Mouse (Mus musculus) embryonic facial prominence, embryonic 13.5 days (tissue): ENCODE results near the gene Pbxip1. TPM values are rescaled to one million over a fixed set of nuclear protein-coding genes. Genes with fewer than 3 reads are reported as not detected.

Experiments
- ATAC-seq: fragments of 200-750 bp; cut with Nextera tagmentation; 2 replicates; pipeline ENCODE4 v1.8.0; 2017; ENCODE audit warnings: low read depth; ENCODE audit not compliant: insufficient number of reproducible peaks, insufficient read depth, low FRiP score, low TSS enrichment
- H3K27ac ChIP-seq: fragments of 300-500 bp; sonication (generic); 2 replicates; pipeline ENCODE4 v1.5.1; 2015; ENCODE audit warnings: moderate library complexity, mild to moderate bottlenecking, inconsistent platforms
- H3K27me3 ChIP-seq: fragments of 300-500 bp; sonication (generic); 2 replicates; pipeline ENCODE4 v1.6.1; 2015; ENCODE audit warnings: mild to moderate bottlenecking, inconsistent platforms
- H3K36me3 ChIP-seq: fragments of 300-500 bp; sonication (generic); 2 replicates; pipeline ENCODE4 v1.6.1; 2015; ENCODE audit warnings: mild to moderate bottlenecking, inconsistent platforms
- H3K4me1 ChIP-seq: fragments of 300-500 bp; sonication (generic); 2 replicates; pipeline ENCODE4 v1.6.1; 2015; ENCODE audit warnings: inconsistent platforms
- H3K4me2 ChIP-seq: fragments of 300-500 bp; sonication (generic); 2 replicates; pipeline ENCODE4 v1.6.1; 2015; ENCODE audit warnings: moderate library complexity, mild to moderate bottlenecking, inconsistent platforms
- H3K4me3 ChIP-seq: fragments of 300-500 bp; sonication (generic); 2 replicates; pipeline ENCODE4 v1.5.1; 2015; ENCODE audit warnings: mild to moderate bottlenecking, inconsistent platforms
- H3K9ac ChIP-seq: fragments of 300-500 bp; sonication (generic); 2 replicates; pipeline ENCODE4 v1.6.1; 2015; ENCODE audit warnings: mild to moderate bottlenecking, inconsistent platforms
- H3K9me3 ChIP-seq: fragments of 300-500 bp; sonication (generic); 2 replicates; pipeline ENCODE4 v1.6.1; 2016; ENCODE audit warnings: inconsistent platforms
- WGBS: fragments of 180-500 bp; shearing (Covaris S2); methylation state at CpG from one replicate; pipeline ENCODE4 v1.1.7; 2015; ENCODE audit warnings: mixed read lengths; 5-methylcytosine and 5-hydroxymethylcytosine counted together
- polyA plus RNA-seq: library from polyadenylated mRNA; unstranded; fragments of >200 nt; fragmentation: Nextera tagmentation; extraction: Ambion mirVana; gene quantifications from 2 replicates; pipeline ENCODE4 v1.2.1, GENCODE M21; 2015

The Pbxip1 gene
- polyA plus RNA-seq, 1 experiment from 2014 or later: 27.7 TPM

DNA sequence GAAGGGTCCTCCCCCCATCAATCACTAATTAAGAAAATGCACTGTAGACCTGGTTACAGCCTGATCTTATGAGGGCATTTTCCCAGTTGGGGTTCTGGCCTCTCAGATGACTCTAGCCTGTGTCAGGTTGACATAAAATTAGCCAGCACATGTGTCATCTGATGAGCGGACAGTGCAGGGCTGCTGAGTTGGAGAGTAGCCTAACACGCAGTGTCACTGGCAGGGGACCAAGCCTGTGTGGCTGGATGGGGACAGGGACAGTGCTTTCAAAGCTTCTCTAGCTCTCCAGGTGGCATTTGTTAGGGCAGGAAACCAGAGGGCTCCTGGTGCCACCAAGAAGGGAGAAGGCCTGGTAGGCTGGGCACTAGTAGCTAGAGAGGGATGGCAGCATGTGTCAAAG, 4.2 kb downstream of the Pbxip1 start:
- no peak for ATAC-seq
- WGBS: 90% methylated on average over 2 of the region's 2 CpGs

DNA sequence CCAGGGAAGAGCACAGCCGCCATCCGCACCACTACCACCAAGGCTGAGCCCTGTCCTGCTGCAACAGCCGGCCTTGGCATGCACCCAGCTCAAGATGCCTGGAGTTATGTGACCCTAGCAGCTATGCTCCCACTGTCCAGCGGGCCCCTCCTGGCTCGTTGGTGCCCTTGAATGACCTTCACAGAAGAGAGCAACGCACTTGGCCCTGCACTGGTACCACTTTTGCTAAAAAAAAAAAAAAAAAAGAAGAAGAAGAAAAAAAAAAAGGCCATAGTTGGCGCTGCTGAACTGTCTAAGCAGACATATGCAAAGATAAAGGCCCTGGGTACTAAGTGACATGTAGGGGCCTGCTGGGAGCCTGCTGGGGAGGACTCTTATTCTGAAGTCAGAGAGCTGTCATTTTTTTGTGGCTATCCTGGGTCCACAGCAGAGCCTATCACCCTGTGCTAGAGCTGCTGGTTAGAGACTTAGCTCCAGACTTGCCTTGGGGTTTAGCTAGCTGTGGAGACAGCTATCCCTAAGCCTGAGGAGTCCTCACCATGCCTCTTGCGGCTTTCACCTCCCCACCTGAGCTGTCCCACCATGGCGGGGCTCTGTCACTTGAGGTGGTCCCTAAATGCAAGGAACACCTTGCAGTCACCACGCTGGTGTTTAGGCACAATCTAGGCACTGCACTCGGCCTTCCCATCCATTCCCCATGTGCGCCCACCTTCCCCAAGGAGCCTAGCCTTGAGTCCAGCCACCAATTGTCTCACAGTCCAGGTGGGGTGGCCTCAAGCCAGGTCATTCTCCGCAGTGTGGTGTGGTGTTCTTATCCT, 12.4 kb downstream of the Pbxip1 start:
- H3K9me3 ChIP-seq: 0 out of 2 replicates have a peak, but pooled peaks cover 2% of the 10 kb centered on the region
- H3K4me3 ChIP-seq: no peak overlapping the region
- 57% methylated on average over 13 of the region's 13 CpGs for WGBS
- no peak overlapping the region for H3K27ac ChIP-seq
- peaks cover 14% of the 10 kb centered on the region for H3K4me1 ChIP-seq
- no peaks in the 10 kb centered on the region for H3K27me3 ChIP-seq
- H3K4me2 ChIP-seq: no peak overlapping the region
- no peak for ATAC-seq
- 0 out of 2 replicates have a peak overlapping the region, but pooled peaks have one; percentile 27 for H3K9ac ChIP-seq
- peaks cover 34% of the 10 kb centered on the region for H3K36me3 ChIP-seq

More for the DNA sequence above, 4.2 kb downstream of the Pbxip1 start:
- peaks cover 12% of the 10 kb centered on the region for H3K4me1 ChIP-seq
- peaks cover 16% of the 10 kb centered on the region; the same call in 1 of the 2 replicates for H3K36me3 ChIP-seq
- no peak overlapping the region for H3K4me3 ChIP-seq
- H3K4me2 ChIP-seq: no peak overlapping the region
- no peaks in the 10 kb centered on the region for H3K9me3 ChIP-seq
- H3K9ac ChIP-seq: 0 out of 2 replicates have a peak overlapping the region, but pooled peaks have one; percentile 16
- H3K27me3 ChIP-seq: no peaks in the 10 kb centered on the region
- H3K27ac ChIP-seq: no peak overlapping the region

DNA sequence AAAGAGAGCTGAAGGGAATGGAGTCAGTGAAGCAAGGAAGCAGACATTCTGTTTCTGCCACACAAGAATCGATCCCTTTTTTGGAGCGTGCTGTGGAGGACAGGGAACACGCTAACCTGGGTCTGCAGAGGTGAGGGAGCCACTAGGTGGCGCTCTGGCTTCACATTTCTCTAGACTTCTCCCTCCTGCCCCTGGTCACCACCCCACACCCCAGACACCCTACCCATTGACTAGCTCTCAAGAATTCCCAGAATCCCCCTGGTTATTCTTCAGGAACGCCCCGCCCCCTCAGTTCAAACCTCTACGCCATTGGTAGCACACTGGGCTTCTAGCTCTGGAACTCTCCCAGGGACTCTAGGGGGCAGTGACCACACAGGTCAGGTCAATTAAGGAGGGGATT, 13.0 kb downstream of the Pbxip1 start:
- no peak overlapping the region for H3K4me3 ChIP-seq
- H3K36me3 ChIP-seq: peaks cover 33% of the 10 kb centered on the region
- H3K9me3 ChIP-seq: 0 out of 2 replicates have a peak, but pooled peaks cover 2% of the 10 kb centered on the region
- no peak overlapping the region for H3K27ac ChIP-seq
- no peaks in the 10 kb centered on the region for H3K27me3 ChIP-seq
- 47% methylated on average over 7 of the region's 7 CpGs for WGBS
- H3K4me1 ChIP-seq: peaks cover 14% of the 10 kb centered on the region
- no peak for ATAC-seq
- H3K4me2 ChIP-seq: no peak overlapping the region
- H3K9ac ChIP-seq: no peak overlapping the region

DNA sequence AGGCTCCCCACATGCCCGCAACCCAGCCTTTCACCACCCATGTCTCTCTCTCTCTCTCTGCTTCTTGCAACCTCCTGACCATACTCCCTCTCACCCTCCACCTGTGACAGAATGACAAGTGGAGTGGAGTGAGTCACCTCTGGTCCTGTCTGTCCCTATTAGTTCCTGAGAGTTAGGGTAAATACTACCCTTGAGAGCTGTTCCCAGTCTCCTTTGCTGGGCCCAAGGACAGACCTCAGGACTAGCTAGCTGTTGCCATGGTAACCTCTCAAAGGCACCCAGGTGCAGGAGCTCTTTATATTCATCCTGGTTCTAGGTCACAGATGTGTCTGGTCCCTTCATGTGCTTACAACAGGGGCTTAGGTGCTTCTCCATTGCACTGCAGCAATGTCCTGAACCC, 15.4 kb downstream of the Pbxip1 start:
- ATAC-seq: no peak
- WGBS: 75% methylated on average over 1 of the region's 1 CpGs
- H3K4me3 ChIP-seq: no peak overlapping the region
- peaks cover 16% of the 10 kb centered on the region for H3K36me3 ChIP-seq
- no peak overlapping the region for H3K4me2 ChIP-seq
- no peaks in the 10 kb centered on the region for H3K27me3 ChIP-seq
- H3K4me1 ChIP-seq: peaks cover 16% of the 10 kb centered on the region
- no peak overlapping the region for H3K27ac ChIP-seq
- 0 out of 2 replicates have a peak overlapping the region, but pooled peaks have one; percentile 8 for H3K9ac ChIP-seq
- 0 out of 2 replicates have a peak, but pooled peaks cover 2% of the 10 kb centered on the region for H3K9me3 ChIP-seq

DNA sequence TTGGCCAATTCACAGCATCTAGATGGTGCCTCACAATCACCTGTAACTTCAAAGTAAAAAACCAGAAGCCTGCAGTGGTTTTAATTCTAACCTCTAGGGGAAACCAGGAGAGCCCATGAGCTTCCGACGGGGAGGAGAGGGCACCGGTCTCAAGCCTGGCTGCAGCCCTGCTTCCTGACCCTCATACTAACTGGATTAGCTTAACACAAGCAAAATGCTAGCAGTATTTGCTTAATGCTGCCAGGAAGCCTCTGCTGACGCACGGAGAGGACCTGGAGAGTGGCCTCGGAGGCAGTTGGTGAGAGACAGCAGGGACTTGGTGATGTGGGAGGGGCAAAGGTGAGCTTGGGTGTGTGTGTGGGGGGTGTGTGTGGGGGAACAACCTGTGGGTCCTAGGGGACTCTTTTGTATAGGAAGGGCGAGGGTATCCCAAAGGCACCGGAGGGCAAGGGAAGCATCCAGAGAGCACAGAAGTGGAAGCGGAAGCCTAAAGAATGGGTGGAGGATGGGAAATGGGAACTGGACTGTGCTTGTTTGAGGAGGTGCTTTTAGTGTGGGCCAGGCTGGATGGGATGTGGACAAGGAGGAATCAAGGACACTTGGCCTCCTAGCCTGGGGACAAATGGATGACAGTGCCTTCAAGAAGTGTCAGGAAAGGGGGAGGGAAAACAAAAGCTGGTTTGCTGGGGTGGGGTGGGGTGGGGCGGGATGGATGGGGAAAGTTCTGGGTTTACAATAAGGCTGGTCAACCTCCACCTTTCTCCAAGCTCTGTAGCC, 18.1 kb downstream of the Pbxip1 start, which contains the start of gene Pmvk:
Gene Pmvk, plus strand, starts transcription at position 141 of the 777 bp plus-strand sequence.
- 58% methylated on average over 10 of the region's 10 CpGs for WGBS
- Histone ChIP-seq H3K4me2 (no peak within 1 kb of the TSS), H3K4me3 (no peak within 1 kb of the TSS), H3K36me3 (no peaks in the 10 kb centered on the region), H3K27me3 (no peaks in the 10 kb centered on the region), H3K27ac (no peak within 1 kb of the TSS), H3K4me1 (peaks cover 18% of the 10 kb centered on the region), H3K9ac (no peak within 1 kb of the TSS), H3K9me3 (0 out of 2 replicates have a peak, but pooled peaks cover 2% of the 10 kb centered on the region)
- no peak for ATAC-seq

DNA sequence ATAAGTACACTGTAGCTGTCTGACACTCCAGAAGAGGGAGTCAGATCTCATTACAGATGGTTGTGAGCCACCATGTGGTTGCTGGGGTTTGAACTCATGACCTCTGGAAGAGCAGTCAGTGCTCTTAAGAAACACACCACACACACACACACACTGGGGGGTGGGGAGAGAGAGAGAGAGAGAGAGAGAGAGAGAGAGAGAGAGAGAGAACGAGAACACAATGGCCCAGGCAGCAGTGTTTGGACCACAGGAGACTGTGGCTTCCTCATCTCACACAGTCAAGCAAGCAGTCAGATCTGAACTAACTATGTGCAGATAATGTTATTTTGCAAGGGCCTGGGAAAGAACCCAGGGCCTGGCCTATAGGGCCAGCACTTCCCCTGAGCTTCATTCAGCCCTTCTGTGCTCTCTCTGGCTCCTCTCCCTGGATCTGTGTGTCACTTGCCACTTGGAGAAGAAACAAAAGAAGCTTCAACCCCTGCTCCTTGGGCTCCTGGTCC, 19.3 kb downstream of the Pbxip1 start:
- Histone ChIP-seq H3K36me3 (no peaks in the 10 kb centered on the region), H3K4me2 (no peak overlapping the region), H3K4me3 (no peak overlapping the region), H3K27ac (no peak overlapping the region), H3K27me3 (no peaks in the 10 kb centered on the region), H3K4me1 (peaks cover 28% of the 10 kb centered on the region), H3K9ac (no peak overlapping the region), H3K9me3 (no peaks in the 10 kb centered on the region)
- 82% methylated on average over 1 of the region's 1 CpGs for WGBS
- no peak for ATAC-seq

DNA sequence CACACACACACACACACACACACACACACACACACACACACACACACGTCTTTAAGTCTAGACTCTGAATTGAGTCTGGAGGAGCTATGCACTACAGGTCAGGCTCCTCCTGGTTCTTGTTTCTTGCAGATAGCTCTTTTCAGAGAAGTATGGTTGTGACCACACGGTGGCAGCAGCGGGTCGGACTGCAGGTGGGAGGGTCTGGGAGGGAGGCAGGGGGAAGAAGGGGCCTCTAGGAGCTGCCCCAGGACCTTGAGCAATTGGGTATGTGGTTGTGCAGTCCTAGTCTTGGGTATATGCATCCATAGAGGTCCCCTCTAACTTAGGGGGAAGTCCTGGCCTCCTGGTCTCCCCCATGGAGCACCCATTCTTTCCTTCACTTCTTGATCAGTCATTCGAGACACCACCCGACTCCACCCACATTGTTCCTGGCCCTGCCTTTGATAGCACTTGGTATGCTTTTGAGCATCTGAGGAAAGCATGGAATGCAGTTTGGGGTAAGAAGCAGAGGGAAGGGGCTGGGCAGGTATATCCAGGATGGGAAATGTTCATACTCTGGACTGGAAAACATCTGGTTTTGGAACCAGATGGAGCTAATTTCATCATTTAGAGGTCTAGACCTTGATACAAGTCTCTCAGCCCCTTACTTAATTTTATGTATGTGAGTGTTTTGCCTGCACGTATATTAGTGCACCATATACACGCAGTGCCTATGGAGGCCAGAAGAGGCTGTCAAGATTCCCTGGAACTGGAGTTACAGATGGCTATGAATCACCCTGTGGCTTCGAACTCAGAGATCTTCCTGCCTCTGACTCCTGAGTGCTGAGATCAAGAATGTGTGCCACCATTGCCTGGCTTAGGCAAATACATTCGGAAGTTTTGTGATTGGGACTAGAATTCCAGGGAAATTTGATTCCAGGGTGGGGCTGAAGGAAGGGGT, 20.5 kb downstream of the Pbxip1 start:
- Histone ChIP-seq H3K4me3 (no peak overlapping the region), H3K9ac (no peak overlapping the region), H3K4me1 (peaks cover 23% of the 10 kb centered on the region), H3K27ac (no peak overlapping the region), H3K9me3 (no peaks in the 10 kb centered on the region), H3K36me3 (peaks cover 4% of the 10 kb centered on the region; the same call in 1 of the 2 replicates), H3K27me3 (no peaks in the 10 kb centered on the region), H3K4me2 (no peak overlapping the region)
- no peak for ATAC-seq
- 34% methylated on average over 10 of the region's 10 CpGs for WGBS

DNA sequence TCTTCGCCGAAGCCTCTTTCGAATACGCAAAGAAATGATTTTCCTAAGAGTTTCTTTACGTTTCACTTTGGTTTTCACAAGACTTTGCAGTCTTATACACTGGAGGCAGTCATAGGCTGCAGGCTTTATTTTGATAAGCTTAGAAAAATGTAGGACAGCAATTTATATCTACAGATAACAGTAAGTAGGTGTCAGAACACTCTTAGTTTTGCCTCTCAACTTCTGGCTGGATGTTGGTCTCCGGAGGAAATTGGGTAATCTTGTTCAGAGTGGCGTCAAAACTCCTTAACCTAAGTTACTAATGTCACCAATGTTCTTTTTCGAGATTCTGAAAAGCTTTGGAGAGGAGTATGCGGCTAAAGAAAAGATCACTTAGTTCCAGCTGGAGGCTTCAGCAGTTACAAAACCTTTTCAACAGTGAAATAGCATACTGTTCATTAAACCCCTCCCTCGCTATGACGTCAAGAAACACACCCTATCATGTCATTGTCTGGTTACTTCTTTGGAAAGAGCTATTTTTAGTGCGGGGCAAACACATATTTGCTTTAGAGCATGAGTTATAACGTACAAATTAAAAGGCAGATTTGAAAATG, 22.0 kb downstream of the Pbxip1 start:
- peaks cover 8% of the 10 kb centered on the region; the same call in 1 of the 2 replicates for H3K36me3 ChIP-seq
- no peaks in the 10 kb centered on the region for H3K27me3 ChIP-seq
- H3K9me3 ChIP-seq: no peaks in the 10 kb centered on the region
- peak overlapping the region; percentile 76 for H3K4me2 ChIP-seq
- H3K9ac ChIP-seq: no peak overlapping the region
- H3K4me1 ChIP-seq: peaks cover 19% of the 10 kb centered on the region
- H3K4me3 ChIP-seq: peak overlapping the region; percentile 70
- WGBS: 49% methylated on average over 13 of the region's 13 CpGs
- peak overlapping the region; percentile 89 for H3K27ac ChIP-seq
- no peak for ATAC-seq

DNA sequence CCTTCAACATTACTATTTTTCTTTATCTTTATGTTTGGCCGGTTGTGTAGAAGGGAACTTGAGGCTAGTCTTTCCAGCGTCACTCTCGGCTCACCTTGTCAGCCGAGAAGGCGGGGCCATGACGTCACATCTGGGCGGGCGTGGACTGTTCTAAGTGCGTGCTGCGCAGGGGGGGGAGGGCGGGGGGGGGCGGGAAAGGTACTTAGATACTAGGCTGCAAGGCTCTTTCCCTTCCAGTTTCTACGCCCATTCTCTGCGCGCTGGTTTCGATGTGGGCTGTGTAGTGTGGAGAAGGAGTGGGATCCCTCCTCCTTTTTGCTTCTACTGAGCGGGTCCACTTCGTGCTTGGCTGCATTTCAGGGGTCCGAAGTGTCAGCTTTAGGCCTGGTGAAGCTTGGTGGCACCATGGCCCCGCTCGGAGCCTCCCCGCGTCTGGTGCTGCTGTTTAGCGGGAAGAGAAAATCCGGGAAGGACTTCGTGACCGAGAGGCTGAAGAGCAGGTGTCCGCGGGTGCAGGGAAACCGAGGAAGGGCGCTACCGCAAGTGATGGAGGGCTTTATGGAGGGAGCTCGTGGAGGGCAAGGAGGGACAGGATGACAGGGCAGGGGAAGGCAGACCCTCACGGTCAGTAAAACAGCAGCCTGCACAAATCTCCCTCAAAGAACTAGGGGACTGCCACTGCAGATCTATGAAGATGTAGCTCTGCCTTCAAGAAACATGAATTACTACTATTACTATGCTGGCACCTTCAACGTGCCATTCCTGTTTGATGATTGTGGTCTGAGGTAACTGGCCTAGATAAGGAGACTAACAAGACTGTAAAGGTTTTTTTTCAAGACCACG, 22.7 kb downstream of the Pbxip1 start:
- WGBS: 1% methylated on average over 33 of the region's 36 CpGs
- Histone ChIP-seq H3K27me3 (no peaks in the 10 kb centered on the region), H3K9ac (peak overlapping the region; percentile 84), H3K4me3 (peak overlapping the region; percentile 70), H3K27ac (peak overlapping the region; percentile 89), H3K4me1 (peaks cover 19% of the 10 kb centered on the region), H3K9me3 (no peaks in the 10 kb centered on the region), H3K4me2 (peak overlapping the region; percentile 76), H3K36me3 (peaks cover 10% of the 10 kb centered on the region; the same call in 1 of the 2 replicates)
- peak; percentile 83 for ATAC-seq

DNA sequence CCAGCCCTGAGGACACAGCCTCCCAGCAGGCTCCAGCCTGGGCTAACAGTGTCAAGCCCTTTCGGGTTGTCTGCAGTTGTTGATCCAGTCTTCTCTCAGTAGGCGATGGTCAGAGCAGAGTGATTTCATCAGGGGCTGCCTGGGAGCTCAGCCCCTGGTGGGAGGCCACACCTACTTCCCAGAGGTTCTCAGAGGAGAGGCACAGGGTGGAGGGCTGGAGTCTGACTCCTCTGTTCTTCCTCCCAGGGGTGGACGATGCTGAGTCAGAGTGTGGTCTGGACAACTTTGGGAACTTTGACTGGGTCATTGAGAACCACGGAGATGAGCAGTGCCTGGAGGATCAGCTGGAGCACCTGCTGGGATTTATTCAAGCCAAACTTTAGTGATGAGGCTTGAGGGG, 31.8 kb downstream of the Pbxip1 start:
- Histone ChIP-seq H3K27ac (no peak overlapping the region), H3K9me3 (no peaks in the 10 kb centered on the region), H3K36me3 (peaks cover 37% of the 10 kb centered on the region), H3K4me3 (no peak overlapping the region), H3K4me1 (no peaks in the 10 kb centered on the region), H3K27me3 (no peaks in the 10 kb centered on the region), H3K4me2 (no peak overlapping the region), H3K9ac (no peak overlapping the region)
- no peak for ATAC-seq
- WGBS: 45% methylated on average over 4 of the region's 4 CpGs
